Mouse (Mus musculus) neural tube, embryonic 11.5 days (tissue): ENCODE measurements around the gene Gm49510. TPM values are rescaled to one million over a fixed set of nuclear protein-coding genes. Genes with fewer than 3 reads are reported as not detected.
A peak's percentile ranks its signal among the peaks of the same experiment; 100 is the strongest.

Experiments used
- ATAC-seq: fragments of 200-750 bp; cut with Nextera tagmentation; 2 replicates; pipeline ENCODE4 v1.8.0; 2017; ENCODE audit warnings: moderate number of reproducible peaks, mild to moderate bottlenecking, moderate TSS enrichment, moderate library complexity; ENCODE audit not compliant: insufficient read depth, low FRiP score, low TSS enrichment
- DNase-seq: peaks from one replicate; pipeline ENCODE4 v3.0.0-alpha.2; 2015; ENCODE audit warnings: low spot score
- H3K27ac ChIP-seq: fragments of 300-500 bp; sonication (generic); 2 replicates; pipeline ENCODE4 v1.5.1; 2014; ENCODE audit warnings: low read depth, mild to moderate bottlenecking, low read length
- H3K27me3 ChIP-seq: fragments of 300-500 bp; sonication (generic); 2 replicates; pipeline ENCODE4 v1.6.1; 2014; ENCODE audit warnings: mild to moderate bottlenecking, low read length, mixed read lengths; ENCODE audit not compliant: control insufficient read depth, insufficient read depth
- H3K36me3 ChIP-seq: fragments of 300-500 bp; sonication (generic); 2 replicates; pipeline ENCODE4 v1.6.1; 2014; ENCODE audit warnings: mild to moderate bottlenecking, low read length, moderate library complexity, mixed read lengths; ENCODE audit not compliant: control insufficient read depth, insufficient read depth
- H3K4me1 ChIP-seq: fragments of 300-500 bp; sonication (generic); 2 replicates; pipeline ENCODE4 v1.6.1; 2014; ENCODE audit warnings: low read length, mixed read lengths; ENCODE audit not compliant: control insufficient read depth, insufficient read depth
- H3K4me2 ChIP-seq: fragments of 300-500 bp; sonication (generic); 2 replicates; pipeline ENCODE4 v1.6.1; 2014; ENCODE audit warnings: low read depth, mild to moderate bottlenecking, moderate library complexity
- H3K4me3 ChIP-seq: fragments of 300-500 bp; sonication (generic); 2 replicates; pipeline ENCODE4 v1.5.1; 2014; ENCODE audit warnings: low read depth, low read length
- H3K9ac ChIP-seq: fragments of 300-500 bp; sonication (generic); 2 replicates; pipeline ENCODE4 v1.6.1; 2014; ENCODE audit warnings: mild to moderate bottlenecking, low read length
- H3K9me3 ChIP-seq: fragments of 300-500 bp; sonication (generic); 2 replicates; pipeline ENCODE4 v1.6.1; 2016; ENCODE audit warnings: low read length; ENCODE audit not compliant: control insufficient read depth
- WGBS: fragments of 180-500 bp; shearing (Covaris S2); extraction: QIAGEN DNeasy Blood & Tissue Kit; methylation state at CpG from one replicate; pipeline ENCODE4 v1.1.7; 2014; 5-methylcytosine and 5-hydroxymethylcytosine counted together
- polyA plus RNA-seq: library from polyadenylated mRNA; unstranded; fragments of >200 nt; fragmentation: Nextera tagmentation; extraction: Ambion mirVana; gene quantifications from 2 replicates; pipeline ENCODE4 v1.2.1, GENCODE M21; 2014

The Gm49510 gene
- polyA plus RNA-seq, 1 experiment from 2014 or later = 0.27 TPM

DNA sequence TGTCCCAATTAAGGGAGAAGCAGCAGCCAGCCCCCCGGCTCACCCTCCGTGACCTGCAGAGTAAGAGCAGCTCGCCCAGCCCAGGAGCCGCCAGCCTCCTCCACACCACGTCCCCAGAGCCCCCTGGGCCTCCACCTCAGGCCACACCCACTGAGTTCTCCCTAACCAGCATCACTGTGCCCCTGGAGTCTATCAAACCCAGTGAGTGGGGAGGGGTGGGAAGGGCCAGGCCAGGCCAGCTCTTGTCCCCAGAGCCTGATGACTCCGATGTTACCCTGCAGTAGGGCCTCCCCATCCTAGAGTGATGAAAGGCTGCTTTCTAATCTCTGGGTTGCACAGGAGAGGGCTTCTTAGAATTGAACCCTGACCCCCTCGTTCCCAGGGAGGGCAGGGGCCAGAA is 7.0 kb upstream of the Gm49510 start:
- Histone ChIP-seq H3K4me3 (no peak overlapping the region), H3K4me1 (peaks cover 5% of the 10 kb centered on the region), H3K9ac (no peak overlapping the region), H3K36me3 (peaks cover 7% of the 10 kb centered on the region; the same call in 1 of the 2 replicates), H3K4me2 (no peak overlapping the region), H3K9me3 (no peaks in the 10 kb centered on the region), H3K27me3 (no peaks in the 10 kb centered on the region), H3K27ac (no peak overlapping the region)
- WGBS = 72% methylated on average over 7 of the region's 7 CpGs
- no peak for ATAC-seq
- no peak for DNase-seq

DNA sequence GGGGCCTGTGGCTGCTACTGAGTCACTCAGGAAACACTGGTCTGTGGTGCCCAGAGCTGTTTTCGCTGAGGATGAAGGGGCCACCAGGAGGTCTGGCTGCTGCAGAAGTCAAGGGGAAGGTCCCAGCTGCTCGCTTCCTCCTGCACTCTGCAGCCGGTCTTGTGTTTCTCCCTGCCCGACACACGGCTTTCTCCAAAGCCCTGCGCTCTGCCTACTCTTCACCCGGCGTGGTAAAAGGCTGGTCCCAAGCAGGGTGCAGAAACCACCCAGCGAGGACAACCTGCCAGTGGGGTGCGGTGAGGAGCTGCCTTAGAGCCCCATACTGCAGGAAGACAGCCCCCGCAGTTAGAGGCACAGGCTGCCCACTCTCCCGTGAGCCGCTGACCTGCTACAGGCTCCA is 4.7 kb upstream of the Gm49510 start:
- no peaks in the 10 kb centered on the region for H3K27me3 ChIP-seq
- WGBS = 79% methylated on average over 13 of the region's 13 CpGs
- H3K27ac ChIP-seq = no peak overlapping the region
- peaks cover 3% of the 10 kb centered on the region for H3K4me1 ChIP-seq
- H3K4me3 ChIP-seq = no peak overlapping the region
- H3K4me2 ChIP-seq = no peak overlapping the region
- peaks cover 5% of the 10 kb centered on the region; the same call in 1 of the 2 replicates for H3K36me3 ChIP-seq
- DNase-seq (no peak), ATAC-seq (no peak)
- H3K9me3 ChIP-seq = no peaks in the 10 kb centered on the region
- H3K9ac ChIP-seq = no peak overlapping the region

DNA sequence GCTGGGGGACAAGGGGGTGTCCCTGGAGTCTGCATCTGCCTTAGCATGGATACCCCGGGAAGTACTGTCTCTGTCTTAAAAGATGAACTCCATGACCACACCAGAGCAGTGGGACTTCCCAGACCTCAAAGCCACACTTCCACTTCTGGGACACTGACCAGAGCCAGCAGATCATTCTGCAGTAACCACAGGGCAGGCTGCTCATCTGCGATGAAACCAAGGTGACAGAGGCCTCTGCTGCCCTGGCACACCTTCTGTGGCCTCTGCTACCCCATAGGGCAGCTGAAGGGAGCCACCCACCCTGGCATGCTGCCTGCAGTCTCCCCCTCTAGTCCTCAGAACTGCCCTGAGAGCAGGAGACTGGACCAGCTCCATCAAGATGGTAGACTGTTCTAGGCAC is 3.7 kb upstream of the Gm49510 start:
- WGBS = 88% methylated on average over 2 of the region's 2 CpGs
- 0 out of 2 replicates have a peak, but pooled peaks cover 3% of the 10 kb centered on the region for H3K36me3 ChIP-seq
- DNase-seq (no peak), ATAC-seq (no peak)
- no peak overlapping the region for H3K4me2 ChIP-seq
- no peaks in the 10 kb centered on the region for H3K9me3 ChIP-seq
- H3K27ac ChIP-seq = no peak overlapping the region
- H3K4me3 ChIP-seq = no peak overlapping the region
- H3K9ac ChIP-seq = no peak overlapping the region
- H3K27me3 ChIP-seq = no peaks in the 10 kb centered on the region
- H3K4me1 ChIP-seq = peaks cover 11% of the 10 kb centered on the region

DNA sequence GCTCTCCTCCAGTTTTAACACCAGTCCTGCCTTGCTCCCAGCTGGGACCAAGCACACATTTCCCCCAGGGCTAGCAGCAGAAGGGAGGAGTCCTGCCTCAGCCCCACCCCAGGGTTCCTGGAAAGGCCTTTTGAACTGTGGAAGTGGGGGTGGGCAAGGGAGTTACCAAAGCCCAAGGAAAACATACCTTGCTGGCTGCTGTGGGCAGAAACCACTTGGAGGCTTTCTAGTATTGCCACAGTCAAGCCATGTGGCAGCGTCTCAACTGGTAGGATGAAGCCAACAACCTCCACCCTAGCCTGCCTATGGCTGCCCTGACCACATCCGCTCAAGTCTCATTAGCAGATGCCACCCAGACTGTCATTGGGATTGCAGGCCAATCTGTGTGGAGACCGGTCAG is 3.3 kb upstream of the Gm49510 start:
- Histone ChIP-seq H3K4me2 (no peak overlapping the region), H3K9me3 (no peaks in the 10 kb centered on the region), H3K4me1 (peaks cover 12% of the 10 kb centered on the region), H3K4me3 (no peak overlapping the region), H3K27me3 (no peaks in the 10 kb centered on the region), H3K9ac (no peak overlapping the region), H3K27ac (no peak overlapping the region), H3K36me3 (0 out of 2 replicates have a peak, but pooled peaks cover 3% of the 10 kb centered on the region)
- 80% methylated on average over 3 of the region's 3 CpGs for WGBS
- ATAC-seq (no peak), DNase-seq (no peak)

DNA sequence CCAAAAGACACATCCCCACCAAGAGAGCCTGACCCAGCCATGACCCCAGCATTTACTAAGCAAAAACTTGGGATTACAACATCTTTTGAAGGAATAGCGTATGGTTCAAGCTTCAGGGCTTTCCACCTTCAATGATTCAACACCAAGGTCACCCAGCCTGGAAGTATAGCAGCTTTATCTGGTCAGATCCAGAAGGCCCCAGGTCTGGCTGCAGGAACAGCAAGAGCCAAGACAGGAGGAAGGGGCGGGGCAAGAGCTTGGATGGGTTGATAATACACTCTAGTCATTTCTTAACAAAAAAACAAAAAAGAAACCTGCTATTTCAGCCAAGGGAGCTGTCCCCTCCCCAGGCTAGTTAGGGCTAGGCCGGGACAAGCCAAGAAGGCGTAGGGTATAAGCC is 2.0 kb upstream of the Gm49510 start:
- Histone ChIP-seq H3K36me3 (no peaks in the 10 kb centered on the region), H3K4me1 (peaks cover 12% of the 10 kb centered on the region), H3K9me3 (no peaks in the 10 kb centered on the region), H3K9ac (no peak overlapping the region), H3K27ac (no peak overlapping the region), H3K4me3 (no peak overlapping the region), H3K27me3 (no peaks in the 10 kb centered on the region), H3K4me2 (no peak overlapping the region)
- no peak for DNase-seq
- ATAC-seq = no peak
- WGBS = 91% methylated on average over 4 of the region's 4 CpGs

DNA sequence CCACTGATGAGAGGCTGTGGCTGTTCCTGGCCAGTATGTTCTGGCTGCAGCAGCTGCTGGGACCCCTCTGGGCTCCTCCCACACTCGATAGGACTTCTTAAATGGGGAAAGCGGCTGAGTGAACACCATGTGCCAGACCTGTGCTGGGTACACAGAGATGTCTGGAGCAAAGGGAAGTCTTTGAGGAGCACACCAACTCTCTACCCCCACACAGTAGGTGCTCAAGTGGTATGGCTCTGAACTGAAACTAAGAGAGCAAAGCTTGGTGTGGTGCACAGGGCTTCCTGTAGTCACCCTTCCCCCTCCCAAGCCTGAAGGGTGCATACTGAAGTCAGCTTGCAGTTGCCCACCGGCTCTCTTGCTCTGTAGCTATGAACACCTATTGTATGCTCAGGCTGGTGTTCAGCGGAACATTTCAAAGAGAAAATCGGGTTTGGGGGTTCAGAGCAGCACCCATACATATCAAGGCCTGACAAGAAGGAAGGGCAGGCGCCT is 913 bp upstream of the Gm49510 start:
- no peak overlapping the region for H3K4me2 ChIP-seq

DNA sequence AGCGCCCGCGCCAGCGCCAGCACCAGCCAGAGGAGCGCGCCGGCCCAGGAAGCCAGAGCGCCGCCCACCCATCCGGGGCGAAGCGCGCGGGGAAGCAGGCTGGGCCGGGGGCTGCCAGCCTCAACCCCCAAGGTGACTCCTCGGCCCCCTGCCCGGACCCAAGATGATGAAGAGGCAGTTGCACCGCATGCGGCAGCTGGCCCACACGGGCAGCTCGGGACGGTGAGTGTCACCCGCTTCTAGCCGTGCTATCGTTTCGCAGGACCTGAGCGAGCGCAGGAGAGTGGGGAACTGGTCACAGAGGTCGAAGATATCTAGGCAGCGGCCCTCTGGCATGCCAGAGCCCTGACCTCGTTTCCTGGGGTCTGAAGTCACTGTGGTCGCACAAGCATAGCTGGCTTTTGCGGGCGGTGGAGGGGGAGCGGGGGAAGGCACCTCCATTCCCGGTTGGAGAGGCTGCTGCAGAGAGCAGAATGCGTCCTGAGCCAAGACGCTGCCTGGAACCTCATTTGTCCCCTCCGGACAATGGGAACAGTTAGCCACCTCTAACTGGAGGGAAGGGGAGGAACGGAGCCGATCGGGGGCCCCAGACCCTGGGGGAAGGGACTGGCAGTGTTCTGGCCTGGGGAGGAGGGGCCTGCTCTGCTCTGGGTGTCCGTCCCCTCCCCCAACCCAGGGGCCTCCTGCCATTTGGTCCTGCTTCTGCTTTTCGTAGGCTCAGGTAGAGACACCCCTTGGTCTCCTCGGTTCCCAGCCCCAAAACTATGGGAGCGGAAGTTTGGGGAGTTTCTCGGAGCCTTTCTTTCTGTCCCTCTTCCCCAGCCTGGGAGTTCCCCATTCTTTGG is 495 bp downstream of the Gm49510 start, which contains the start of gene Sh3bp1:
TSS of gene Sh3bp1 (plus strand) at position 29 of the 845 bp plus-strand sequence.
- no peak within 1 kb of the TSS for H3K27ac ChIP-seq
- H3K4me1 ChIP-seq = peaks cover 12% of the 10 kb centered on the region
- WGBS = 1% methylated on average over 46 of the region's 47 CpGs
- H3K27me3 ChIP-seq = no peaks in the 10 kb centered on the region
- peak within 1 kb of the TSS; percentile 30 for H3K9ac ChIP-seq
- H3K9me3 ChIP-seq = no peaks in the 10 kb centered on the region
- H3K36me3 ChIP-seq = no peaks in the 10 kb centered on the region
- DNase-seq (peak; percentile 66), ATAC-seq (no peak)
- H3K4me3 ChIP-seq = peak within 1 kb of the TSS; percentile 54
- H3K4me2 ChIP-seq = peak within 1 kb of the TSS; percentile 91

More for the DNA sequence above, 913 bp upstream of the Gm49510 start:
- 49% methylated on average over 6 of the region's 6 CpGs for WGBS
- H3K9me3 ChIP-seq = no peaks in the 10 kb centered on the region
- no peak overlapping the region for H3K27ac ChIP-seq
- H3K4me3 ChIP-seq = peak overlapping the region; percentile 54; the same call in 1 of the 2 replicates
- ATAC-seq (no peak), DNase-seq (no peak)
- peaks cover 12% of the 10 kb centered on the region for H3K4me1 ChIP-seq
- no peak overlapping the region for H3K9ac ChIP-seq
- H3K27me3 ChIP-seq = no peaks in the 10 kb centered on the region
- H3K36me3 ChIP-seq = no peaks in the 10 kb centered on the region

DNA sequence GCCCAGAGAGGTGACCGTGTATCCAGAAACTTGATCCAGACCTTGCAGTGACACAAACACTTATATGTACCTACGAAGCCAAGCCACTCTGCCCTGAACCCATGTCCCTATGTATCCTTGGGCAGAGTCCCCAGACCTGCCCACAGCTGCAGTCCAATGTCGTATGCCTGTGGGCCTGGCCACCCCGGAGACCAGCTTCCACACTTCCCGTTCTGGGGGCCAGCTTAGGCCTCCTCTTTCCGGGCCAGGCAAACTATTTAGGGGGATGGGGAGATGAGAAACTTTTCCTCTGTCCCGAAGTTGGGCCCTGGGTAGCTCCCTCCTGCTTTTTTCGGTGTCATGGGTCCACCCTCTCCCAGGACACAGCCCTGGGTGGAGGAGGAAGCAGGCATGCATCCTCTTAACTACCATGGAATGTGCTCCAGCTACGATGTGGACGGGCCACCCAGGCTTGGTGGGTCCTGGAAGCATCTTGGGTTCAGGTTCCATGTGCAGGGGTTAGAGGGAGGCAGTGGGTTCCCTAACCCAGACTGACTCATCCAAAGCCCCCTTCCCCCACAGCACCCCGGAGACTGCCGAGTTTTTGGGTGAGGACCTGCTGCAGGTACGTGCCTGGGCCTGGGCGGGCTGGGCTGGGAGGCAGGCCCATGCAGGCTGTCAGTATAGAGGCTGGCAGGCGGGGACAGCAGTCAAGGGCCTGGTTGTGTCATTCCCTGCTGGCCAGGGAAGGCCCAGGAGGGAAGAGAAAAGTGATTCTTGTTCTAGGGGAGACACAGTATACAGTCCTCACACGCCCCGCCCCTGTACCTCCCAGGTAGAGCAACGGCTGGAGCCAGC is 1.3 kb downstream of the Gm49510 start:
- 18% methylated on average over 18 of the region's 18 CpGs for WGBS
- ATAC-seq (no peak), DNase-seq (no peak)

More for the DNA sequence above, 1.3 kb downstream of the Gm49510 start:
- Histone ChIP-seq H3K9ac (peak overlapping the region; percentile 30), H3K9me3 (no peaks in the 10 kb centered on the region), H3K36me3 (no peaks in the 10 kb centered on the region), H3K4me3 (peak overlapping the region; percentile 54), H3K27me3 (no peaks in the 10 kb centered on the region), H3K4me1 (peaks cover 11% of the 10 kb centered on the region), H3K4me2 (peak overlapping the region; percentile 91), H3K27ac (no peak overlapping the region)
